Mouse (Mus musculus) bone marrow, adult 2 months (tissue): ENCODE measurements around the gene Mettl8.

Source experiments
- CTCF ChIP-seq: fragments of 200-500 bp; IDR thresholded peaks from 2 replicates; pipeline ENCODE4 v1.5.1; 2011; ENCODE audit warnings: low read length, control low read depth; ENCODE audit not compliant: control insufficient read depth, insufficient read depth
- POLR2A ChIP-seq: fragments of 200-500 bp; IDR thresholded peaks from 2 replicates; pipeline ENCODE4 v1.6.1; 2011; ENCODE audit warnings: low read depth, mild to moderate bottlenecking, control low read depth, low read length, borderline replicate concordance; ENCODE audit not compliant: control insufficient read depth

GRCm38 (mm10) chr2:71050511-71050910 is 4.9 kb downstream of the Mettl8 start:
- no peak for TF ChIP-seq CTCF
- TF ChIP-seq POLR2A, result no peak
